Mouse (Mus musculus) brain, embryonic 18.5 days (tissue): ENCODE measurements around the gene Dennd4a.
A peak's percentile ranks its signal among the peaks of the same experiment; 100 is the strongest.
"Not testable (repeated sequence)": the region's sequence is repeated elsewhere in the genome, so short reads cannot be mapped to it uniquely, and the experiment has no call there.

ENCODE experiments used
- DNase-seq: peaks from one replicate; pipeline ENCODE4 v3.0.0-alpha.2; 2012; ENCODE audit warnings: low read depth, low spot score

Dennd4a gene

DNA sequence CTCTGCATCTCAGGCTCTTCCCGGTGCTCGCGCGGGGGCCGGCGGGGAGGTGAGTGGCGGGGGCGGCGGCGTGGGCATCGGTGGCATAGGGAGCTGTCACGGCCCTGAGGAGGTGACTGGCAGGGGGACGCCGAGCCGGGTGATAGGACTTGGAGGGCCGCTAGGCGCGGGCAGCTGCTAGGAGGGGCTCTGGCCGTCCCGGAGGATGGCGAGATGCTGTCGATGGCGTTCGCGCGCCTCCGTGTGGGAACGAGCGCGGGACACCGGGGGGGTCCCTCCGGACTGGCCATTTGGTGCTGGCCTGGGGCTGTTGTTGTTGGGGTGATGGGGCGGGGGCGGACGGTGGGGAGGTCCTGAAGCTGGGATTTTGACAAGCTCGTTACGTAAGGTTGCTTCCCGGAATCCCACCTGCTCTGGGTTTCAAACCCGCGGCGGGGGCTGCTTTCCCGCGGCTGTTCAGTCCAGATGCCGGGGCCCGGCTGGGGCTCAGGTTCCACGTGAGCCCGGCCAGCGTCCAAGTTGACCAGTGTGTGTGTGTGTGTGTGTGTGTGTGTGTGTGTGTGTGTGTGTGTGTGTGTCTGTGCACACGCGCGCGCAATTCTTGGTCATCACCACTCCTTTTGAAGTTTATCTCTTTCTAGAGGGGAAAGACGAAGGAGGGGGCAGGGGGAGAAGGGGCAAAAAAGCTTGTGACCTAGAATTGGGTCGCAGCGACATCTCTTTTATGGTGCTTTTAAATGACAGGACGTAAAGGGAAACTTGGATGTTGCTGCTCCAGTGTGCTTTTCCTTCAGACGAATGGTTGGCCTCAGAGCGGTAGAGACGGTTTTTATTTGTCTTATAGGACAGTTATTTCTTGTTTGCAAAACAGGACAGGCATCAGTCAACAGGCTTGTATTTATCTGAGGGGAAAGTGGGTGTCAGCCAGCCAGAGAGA is 666 bp downstream of the Dennd4a start:
- DNase-seq: no peak

DNA sequence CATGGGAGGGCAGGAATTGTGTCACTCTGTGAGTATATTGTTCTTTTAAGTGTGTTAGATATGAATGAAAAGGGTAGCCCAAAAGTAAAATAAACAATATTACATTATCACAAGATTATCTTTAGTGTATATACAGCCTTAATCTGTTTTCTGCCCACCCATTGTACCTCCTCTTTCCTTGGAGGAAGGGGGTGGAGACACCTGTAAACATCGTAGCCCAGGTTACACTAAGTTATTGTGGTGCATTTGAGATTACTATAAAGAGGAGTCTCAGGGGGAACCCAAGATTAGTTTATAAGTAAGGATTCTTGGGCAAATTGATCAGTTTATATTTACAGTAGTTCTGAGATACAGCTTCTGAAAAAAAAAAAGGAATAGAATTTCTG is 1.3 kb downstream of the Dennd4a start:
- DNase-seq: no peak

DNA sequence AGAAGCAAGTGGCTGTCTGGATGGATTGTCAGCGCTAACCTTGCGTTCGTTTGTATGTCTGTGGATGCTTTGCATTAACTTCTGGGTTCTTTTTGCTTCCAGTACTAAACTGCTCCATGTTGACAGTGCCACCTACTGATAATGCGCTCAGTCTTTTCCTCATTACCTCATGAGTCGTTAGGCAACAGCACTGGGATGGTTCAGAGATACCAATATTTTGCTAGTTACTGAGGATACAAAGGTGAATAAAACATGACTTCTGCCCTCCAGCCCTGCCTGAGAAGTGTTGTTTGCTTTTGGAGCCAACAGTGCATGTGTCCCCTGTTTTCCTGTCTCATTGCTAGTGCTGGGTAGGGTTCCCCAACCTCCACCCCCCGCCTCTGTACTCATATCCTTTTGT is 3.1 kb downstream of the Dennd4a start:
- DNase-seq: no peak

DNA sequence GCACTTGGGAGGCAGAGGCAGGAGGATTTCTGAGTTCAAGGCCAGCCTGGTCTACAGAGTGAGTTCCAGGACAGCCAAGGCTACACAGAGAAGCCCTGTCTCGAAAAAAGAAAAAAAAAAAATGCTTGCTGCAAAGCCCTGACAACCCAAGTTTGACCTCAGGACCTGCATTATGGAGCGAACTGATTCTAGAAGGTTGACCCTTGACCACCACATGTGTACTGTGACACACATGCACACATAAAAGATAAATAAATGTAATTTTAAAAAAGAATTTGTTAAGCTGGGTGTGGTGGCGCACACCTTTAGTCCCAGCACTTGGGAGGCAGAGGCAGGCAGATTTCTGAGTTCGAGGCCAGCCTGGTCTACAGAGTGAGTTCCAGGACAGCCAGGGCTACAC is 8.5 kb downstream of the Dennd4a start:
- DNase-seq: not testable (repeated sequence)

DNA sequence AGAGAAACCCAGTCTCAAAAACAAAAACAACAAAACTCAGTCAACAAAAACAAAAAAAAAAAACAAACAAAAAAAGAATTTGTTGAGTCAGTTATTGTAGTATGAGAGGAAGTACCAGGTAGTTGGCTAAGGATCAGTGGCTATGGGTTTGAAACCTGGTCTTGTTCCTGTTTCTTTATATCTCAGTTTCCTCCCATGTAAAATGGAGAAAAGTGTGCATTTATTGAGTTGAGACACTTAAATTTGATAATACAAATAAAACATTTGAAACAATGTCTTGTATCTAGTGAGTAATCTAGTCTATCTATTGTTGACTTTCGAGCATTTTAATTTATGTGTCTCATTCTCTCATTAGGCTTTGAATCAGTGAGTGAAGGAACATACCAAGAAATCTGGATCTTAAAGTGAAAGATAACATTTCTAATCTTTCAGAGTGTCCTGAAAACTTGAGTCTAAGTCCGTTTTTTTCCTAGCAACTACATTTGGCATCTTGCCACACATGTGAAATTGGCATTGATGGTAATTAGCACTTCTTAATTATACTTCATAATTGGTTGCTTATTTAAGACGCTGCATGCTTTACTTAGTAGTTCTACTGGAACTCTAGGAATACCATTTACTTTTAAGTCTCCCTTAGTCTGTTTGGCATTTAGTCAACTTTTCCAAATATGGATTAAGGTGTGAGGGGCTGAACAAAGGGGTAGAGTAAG is 9.1 kb downstream of the Dennd4a start:
- no peak for DNase-seq

DNA sequence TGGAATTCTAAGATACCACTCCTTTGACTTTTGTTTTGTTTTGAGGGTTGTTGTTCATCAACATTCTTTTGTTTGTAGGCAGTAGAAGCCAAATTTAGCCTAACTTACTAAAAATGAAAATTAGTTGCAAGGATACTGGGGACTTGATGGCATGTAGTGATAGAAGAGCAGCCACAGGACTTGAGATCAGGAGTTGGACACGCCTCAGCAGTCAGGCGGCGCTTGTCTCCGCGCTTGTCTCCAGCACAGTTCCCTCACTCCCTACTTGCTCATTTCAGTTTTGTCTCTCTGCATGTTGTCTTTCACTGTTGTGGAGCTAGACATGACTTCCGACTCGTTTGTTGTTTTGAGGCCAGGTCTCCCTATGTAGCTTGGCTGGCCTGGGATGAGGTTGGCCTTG is 11.1 kb downstream of the Dennd4a start:
- DNase-seq: no peak

DNA sequence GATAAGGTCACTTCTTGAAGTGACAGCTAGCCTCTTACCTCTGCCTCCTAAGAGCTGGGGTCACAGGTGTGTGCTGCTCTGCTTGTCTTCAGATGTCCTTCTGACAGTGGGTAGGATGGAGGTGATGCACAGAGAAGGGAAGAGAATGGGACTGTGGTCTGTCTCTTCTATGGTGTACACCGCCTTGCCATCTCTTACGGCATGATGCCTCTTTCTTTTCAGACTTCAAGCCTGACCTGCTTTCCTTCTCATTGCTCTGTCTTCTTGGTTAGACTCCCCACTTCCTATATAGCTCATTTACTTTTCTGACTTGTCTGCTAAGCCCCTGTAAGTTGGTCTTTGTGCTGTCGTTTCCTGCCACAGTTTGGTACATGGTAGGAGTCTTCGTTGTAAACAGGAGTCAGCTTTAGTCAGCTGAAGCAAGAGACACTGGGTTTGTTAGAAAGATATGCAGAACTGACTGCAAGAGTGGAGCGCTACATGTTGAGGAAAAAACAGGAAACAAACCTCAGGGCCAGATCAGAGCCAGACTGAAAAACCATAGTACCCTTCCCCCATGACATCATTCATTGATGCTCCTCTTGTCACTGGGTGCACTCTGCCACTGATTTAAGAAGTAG is 13.4 kb downstream of the Dennd4a start:
- no peak for DNase-seq

DNA sequence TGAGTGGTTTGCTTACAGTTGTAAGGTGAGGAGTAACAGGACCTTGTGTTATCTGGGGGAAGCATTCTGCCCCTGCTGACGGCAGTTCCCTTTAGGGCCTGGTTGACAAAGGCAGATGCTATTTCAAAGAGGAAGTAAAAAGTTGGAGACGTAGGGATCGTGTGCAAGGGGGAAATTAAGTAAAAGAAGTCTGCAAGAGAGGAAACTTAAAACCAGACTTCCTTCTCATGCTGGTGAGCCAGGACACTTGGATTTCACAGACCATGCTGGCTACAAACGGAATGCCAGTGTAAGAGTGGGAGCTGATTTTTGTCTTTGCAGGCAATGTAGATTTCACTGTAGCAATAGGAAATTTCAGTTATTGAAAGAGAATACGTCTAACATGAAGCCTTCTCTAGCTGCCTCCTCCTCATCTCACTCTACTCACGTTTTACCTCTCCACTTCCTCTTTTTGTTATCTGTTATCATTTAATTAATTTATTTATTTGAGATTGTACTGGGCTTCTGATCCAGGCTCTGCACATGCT is 19.0 kb downstream of the Dennd4a start:
- no peak for DNase-seq

DNA sequence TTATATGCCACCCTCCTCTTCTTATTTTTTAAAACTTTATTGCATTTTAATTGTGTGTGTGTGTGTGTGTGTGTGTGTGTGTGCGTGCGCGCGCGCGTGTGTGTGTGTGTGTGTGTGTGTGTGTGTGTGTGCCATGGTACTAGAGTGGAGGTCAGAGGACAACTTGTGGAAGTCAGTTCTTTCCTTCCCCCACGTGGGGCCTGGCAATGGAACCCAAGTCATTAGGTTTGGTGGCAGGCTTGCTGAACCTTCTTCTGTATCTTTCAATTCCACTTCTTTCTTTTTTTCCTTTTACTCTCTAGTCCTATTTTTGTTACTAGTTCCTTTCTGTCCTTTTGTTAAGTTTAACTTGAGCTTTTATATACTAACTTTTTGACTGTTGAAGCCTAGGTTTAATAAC is 19.5 kb downstream of the Dennd4a start:
- DNase-seq: no peak

DNA sequence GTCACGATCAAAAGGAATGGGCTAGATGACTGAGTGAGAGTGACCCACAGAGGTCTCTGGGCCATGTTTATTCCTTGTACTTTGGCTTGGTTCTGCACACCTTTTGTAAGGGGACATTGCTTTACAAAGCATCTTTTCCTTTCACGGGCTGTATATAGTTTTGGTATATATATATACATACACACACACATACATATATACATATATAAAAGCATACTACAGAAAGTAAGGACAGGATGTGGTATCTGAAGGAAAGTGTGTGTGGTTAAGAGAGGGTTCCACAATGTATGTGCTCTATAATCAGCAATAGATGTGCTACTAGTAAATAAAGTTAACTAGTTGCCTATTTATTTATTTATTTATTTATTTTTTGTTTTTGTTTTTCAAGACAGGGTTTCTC is 20.6 kb downstream of the Dennd4a start:
- DNase-seq: no peak

DNA sequence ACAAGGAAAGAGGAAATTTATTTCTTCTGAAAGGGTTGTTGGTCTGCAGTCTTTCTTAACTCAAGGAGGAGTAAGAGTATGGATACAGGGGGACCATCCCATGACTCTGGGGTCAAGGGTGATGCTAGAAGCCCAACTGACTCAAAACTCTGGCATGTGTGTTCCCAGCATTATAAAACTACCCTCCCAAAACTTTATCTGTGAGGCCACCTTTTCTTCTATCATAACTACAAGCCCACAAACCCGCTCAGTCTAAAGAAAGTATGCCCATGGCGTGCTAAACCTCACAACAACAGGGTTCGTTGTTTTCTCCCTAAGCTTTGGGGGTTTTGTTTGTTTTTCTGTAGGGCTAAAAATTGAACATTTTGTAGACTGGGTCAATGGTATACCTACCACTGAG is 23.3 kb downstream of the Dennd4a start:
- no peak for DNase-seq

DNA sequence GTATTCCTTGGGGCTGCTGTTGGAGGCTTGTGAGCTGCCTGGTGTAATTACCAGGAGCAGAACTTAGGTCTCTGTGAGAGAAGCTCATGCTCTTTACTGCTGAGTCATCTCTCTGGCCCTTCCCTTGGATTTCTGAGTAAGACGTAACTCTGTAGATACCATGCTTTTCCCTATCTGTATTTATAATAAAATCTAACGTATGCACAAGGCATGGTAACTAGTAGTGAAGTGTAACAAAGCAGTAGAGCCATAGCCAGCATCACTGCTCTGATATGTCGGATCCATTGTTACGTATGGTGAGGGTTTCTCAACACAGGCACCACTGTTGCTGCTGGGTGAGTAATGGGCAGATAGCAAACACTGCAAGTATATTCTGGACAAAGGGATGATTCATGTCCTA is 34.2 kb downstream of the Dennd4a start:
- no peak for DNase-seq

DNA sequence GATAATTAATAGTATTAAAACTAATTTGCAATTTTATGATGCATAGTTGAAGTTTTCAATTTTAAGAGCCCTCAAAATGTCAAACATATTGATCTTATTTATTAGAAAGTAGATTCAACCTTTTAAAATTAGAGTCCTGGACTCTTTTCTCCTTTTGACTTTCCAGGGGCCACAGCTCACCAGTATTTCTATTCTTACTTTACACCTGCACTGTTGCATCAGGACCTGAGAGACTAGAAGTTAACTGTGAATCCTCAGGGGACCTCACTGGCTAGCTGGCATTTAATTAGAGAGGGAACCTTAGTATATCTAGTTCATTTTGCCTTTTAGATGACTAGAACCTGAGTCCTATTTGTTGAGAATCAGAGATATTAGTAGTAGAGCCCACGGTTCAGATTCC is 38.4 kb downstream of the Dennd4a start:
- DNase-seq: no peak

DNA sequence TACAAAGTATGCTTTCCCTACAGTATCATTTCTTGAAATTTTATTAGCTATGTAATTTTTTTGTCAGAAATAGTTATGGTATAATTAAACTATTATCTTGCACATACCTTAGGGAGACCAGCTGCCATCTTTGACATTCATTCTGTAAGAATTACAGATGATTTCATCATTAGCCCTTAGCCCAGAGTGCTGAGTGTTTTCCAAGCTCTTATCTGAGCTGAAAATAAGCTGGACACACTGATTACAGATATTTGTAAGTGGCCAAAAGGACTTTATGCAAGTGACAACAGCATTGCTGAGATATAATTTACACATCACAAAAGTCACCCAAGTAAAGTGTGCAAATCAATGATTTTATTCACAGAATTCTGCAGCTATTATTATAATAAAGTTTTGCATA is 48.9 kb downstream of the Dennd4a start:
- no peak for DNase-seq

DNA sequence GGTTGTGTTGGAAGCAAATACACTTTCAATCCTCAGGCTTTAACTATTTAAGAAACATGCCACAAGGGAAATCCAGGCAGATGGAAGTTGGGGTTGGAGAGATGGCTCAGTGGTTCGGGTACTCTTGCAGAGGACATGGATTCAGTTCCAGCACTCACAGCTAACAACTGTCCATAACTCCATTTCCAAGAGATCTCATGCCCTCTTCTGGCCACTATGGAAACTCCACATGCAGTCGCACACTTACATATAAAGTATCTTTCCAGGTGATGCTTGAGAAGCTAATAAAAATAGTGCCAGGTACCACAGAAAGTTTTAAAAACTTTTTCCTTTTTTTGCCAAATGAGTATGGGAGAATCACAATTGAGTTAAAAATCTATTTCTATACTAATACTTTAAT is 51.5 kb downstream of the Dennd4a start:
- no peak for DNase-seq

DNA sequence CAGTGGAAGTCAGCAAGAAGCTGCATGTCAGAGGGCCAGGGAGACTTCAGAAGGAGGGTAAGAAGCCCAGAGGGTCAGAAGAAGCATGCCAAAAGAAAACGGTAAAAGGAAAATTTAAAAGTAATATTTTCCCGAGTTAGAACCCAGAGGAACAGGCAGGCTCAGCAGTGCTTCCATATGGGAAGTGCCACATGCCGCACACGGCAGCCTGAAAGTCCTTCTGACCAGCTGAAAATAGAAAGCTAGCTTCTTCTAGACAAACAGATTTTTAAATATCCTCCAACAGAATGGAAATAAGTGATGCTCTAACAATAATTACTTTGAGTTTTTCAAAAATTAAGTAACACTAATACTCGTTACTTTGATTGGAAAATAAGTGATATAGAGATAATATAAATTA is 74.9 kb downstream of the Dennd4a start:
- no peak for DNase-seq

DNA sequence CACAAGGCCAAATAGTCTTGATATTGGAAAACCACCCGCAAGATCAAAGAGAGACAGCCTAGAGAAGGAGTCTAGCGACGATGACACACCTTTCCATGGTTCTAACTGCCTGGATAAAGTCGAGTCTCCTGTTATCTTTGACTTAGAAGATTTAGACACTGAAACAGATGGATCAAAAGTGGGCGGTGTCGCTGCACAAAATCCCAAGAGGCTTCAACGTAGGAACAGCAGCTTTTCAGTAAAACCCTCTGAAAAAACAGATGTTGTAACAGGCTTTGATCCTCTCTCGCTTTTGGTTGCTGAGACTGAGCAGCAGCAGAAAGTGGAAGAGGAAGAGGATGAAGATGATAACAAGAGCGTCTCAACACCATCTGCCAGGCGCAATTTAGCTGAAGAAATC is 85.5 kb downstream of the Dennd4a start:
- no peak for DNase-seq

DNA sequence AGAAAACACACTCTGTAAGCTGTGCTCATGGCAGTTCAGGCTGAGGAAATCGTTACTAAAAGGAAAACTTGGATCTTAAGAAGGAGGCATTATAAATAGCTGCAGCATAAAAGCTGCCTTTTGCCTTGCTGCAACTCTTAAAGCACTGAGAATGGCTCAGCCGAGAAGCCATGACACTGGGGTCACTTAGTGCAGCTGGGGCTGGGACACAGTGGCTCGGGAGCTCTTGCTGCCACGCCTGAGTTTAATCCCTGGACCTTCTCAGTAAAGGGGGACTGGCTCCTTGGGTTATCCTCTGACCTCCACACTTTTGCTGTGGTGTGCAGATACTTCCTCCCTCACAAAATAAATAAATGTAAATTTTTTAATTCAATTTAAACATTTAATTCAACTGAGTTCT is 91.7 kb downstream of the Dennd4a start:
- no peak for DNase-seq

DNA sequence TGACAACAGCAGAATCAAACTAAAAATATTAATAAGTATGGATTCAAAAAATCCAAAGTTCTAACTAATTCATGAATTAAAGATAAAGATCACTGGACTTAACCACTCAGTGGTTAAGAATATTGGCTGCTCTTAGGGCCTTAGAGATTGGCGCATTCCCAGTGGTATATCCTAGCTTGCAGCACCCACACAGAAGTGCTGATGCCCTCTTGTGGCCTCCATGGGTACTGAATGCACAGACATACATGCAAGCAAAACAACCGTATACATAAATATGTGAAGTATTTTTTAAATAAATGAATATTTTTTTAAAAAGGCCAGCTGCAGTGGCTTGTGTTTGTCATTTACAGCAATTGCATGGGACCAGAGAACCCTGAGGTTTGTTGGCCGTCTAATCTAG is 92.2 kb downstream of the Dennd4a start:
- DNase-seq: peak; percentile 60

DNA sequence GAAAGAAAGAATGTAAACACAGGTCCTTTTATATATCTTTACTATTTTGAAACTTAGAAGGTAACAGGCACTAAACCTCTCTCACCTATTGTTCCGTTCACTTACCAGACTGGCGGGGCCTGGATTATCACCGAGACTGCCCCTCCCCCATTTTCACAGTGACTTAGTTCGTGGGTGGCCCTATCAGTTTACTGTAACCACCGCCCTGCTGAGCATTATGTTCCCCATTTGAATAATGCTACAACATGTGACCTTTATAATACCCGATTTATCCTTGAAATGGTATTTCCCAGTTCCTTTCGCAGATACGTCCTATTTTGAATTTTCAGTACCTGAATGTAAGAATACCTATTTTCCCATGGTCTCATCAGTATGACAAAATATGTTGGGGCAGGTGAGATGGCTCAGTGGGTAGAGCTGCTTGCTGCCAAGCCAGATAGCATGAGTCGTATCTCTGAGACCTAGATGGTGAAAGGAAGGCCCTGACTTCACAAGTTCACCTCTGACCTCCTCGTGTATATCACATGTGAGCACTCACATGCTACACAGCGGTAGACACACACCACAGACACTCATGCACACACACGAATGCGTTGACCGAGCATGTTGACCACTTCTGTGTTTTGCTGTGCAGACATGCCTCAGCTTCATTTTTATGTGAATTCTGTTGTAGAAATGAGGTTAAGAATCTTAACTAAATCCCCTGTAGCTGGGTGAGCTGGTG is 93.9 kb downstream of the Dennd4a start:
- DNase-seq: no peak

DNA sequence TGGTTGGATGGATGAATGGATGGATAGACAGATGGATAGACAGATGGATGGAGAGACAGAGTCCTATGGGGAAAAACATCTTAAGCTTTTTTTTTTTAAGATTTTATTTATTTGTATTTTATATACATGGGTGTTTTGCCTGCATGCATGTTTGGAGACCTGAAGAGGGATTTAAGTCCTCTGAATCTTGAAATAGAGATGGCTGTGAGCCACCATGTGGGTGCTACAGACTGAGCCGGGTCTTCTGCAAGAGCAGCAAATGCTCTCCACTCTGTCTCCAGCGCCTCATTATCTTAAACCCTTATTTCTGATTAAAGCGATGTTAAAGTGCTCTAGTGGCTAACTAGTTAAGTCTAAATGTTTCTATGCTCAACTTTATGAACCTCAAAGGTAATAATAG is 96.3 kb downstream of the Dennd4a start:
- DNase-seq: no peak

DNA sequence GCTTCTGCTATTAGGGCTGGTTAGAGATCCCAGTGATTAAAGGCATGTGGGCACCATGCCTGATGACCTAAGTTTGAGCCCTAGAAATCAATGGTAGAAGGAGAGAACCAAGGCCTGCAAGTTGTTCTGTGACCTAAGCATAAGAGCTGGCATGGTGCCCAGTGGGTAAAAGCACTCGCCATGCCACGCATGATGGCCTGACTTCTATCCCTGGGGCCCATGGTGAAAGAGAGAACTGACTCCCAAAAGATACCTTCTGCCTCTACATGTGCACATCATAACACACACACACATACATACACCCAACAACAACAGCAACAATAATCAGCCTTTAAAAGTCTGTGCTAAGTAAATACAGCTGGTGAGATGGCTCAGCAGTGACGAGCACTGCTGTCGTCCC is 102.3 kb downstream of the Dennd4a start:
- no peak for DNase-seq
